Mouse (Mus musculus) midbrain, embryonic 10.5 days (tissue): ENCODE data around the gene Ptk6. TPM values are rescaled to one million over a fixed set of nuclear protein-coding genes. Genes with fewer than 3 reads are reported as not detected.

Experiments used
- DNase-seq: peaks from one replicate; pipeline ENCODE4 v3.0.0-alpha.2; 2017; ENCODE audit warnings: low spot score
- H3K27ac ChIP-seq: fragments of 300-500 bp; sonication (generic); replicated peaks from 2 replicates; pipeline ENCODE4 v1.5.1; 2016; ENCODE audit warnings: mild to moderate bottlenecking
- H3K27me3 ChIP-seq: fragments of 300-500 bp; sonication (generic); 2 replicates; pipeline ENCODE4 v1.6.1; 2016; ENCODE audit warnings: low read depth, mild to moderate bottlenecking; ENCODE audit not compliant: poor library complexity, severe bottlenecking
- H3K36me3 ChIP-seq: fragments of 300-500 bp; sonication (generic); 2 replicates; pipeline ENCODE4 v1.6.1; 2016; ENCODE audit warnings: mild to moderate bottlenecking, moderate library complexity
- H3K4me1 ChIP-seq: fragments of 300-500 bp; sonication (generic); 2 replicates; pipeline ENCODE4 v1.6.1; 2016
- H3K4me3 ChIP-seq: fragments of 300-500 bp; sonication (generic); 2 replicates; pipeline ENCODE4 v1.5.1; 2016; ENCODE audit warnings: mild to moderate bottlenecking, moderate library complexity
- H3K9me3 ChIP-seq: fragments of 300-500 bp; sonication (generic); replicated peaks from 2 replicates; pipeline ENCODE4 v1.6.1; 2016; ENCODE audit warnings: mild to moderate bottlenecking
- WGBS: fragments of 180-500 bp; shearing (Covaris S2); methylation state at CpG from one replicate; pipeline ENCODE4 v1.1.7; 2016; 5-methylcytosine and 5-hydroxymethylcytosine counted together
- polyA plus RNA-seq: library from polyadenylated mRNA; unstranded; fragments of >200 nt; fragmentation: Nextera tagmentation; extraction: Ambion mirVana; gene quantifications from 2 replicates; pipeline ENCODE4 v1.2.1, GENCODE M21; 2016

The Ptk6 gene
- polyA plus RNA-seq, 1 experiment from 2014 or later: not detected

GRCm38 (mm10) chr2:181186635-181187034, 16.0 kb downstream of the Ptk6 start:
- WGBS: under 1% methylated on average over 14 of the region's 14 CpGs
- DNase-seq: peak; percentile 89
- H3K27ac ChIP-seq: peak overlapping the region; percentile 98
- peak overlapping the region; percentile 75 for H3K4me3 ChIP-seq
- H3K36me3 ChIP-seq: peaks cover 18% of the 10 kb centered on the region
- no peaks in the 10 kb centered on the region for H3K9me3 ChIP-seq
- no peaks in the 10 kb centered on the region for H3K27me3 ChIP-seq
- peaks cover 20% of the 10 kb centered on the region for H3K4me1 ChIP-seq

- no peak for DNase-seq
- Histone ChIP-seq H3K36me3 (no peaks in the 10 kb centered on the region), H3K4me3 (no peak overlapping the region), H3K4me1 (peaks cover 5% of the 10 kb centered on the region; the same call in 1 of the 2 replicates), H3K27me3 (no peaks in the 10 kb centered on the region), H3K9me3 (no peaks in the 10 kb centered on the region), H3K27ac (no peak overlapping the region)
- 85% methylated on average over 6 of the region's 6 CpGs for WGBS
These were observed 21.7 kb downstream of the Ptk6 start for GRCm38 (mm10) chr2:181180898-181181297.

GRCm38 (mm10) chr2:181178471-181178870, 24.1 kb downstream of the Ptk6 start:
- Histone ChIP-seq H3K4me3 (no peak overlapping the region), H3K9me3 (no peaks in the 10 kb centered on the region), H3K27me3 (no peaks in the 10 kb centered on the region), H3K27ac (no peak overlapping the region), H3K36me3 (no peaks in the 10 kb centered on the region), H3K4me1 (peaks cover 5% of the 10 kb centered on the region; the same call in 1 of the 2 replicates)
- 87% methylated on average over 5 of the region's 5 CpGs for WGBS
- DNase-seq: no peak

GRCm38 (mm10) chr2:181178015-181178414, 24.6 kb downstream of the Ptk6 start:
- no peak for DNase-seq
- no peaks in the 10 kb centered on the region for H3K9me3 ChIP-seq
- H3K36me3 ChIP-seq: no peaks in the 10 kb centered on the region
- WGBS: 80% methylated on average over 3 of the region's 3 CpGs
- no peak overlapping the region for H3K27ac ChIP-seq
- H3K4me1 ChIP-seq: peaks cover 5% of the 10 kb centered on the region; the same call in 1 of the 2 replicates
- H3K4me3 ChIP-seq: no peak overlapping the region
- no peaks in the 10 kb centered on the region for H3K27me3 ChIP-seq

- WGBS: 87% methylated on average over 3 of the region's 3 CpGs
- no peak for DNase-seq
- peaks cover 3% of the 10 kb centered on the region; the same call in 1 of the 2 replicates for H3K4me1 ChIP-seq
- H3K27ac ChIP-seq: no peak overlapping the region
- H3K27me3 ChIP-seq: no peaks in the 10 kb centered on the region
- no peaks in the 10 kb centered on the region for H3K36me3 ChIP-seq
- no peak overlapping the region for H3K4me3 ChIP-seq
- H3K9me3 ChIP-seq: peaks cover 2% of the 10 kb centered on the region; the same call in 1 of the 2 replicates
These were observed 27.9 kb downstream of the Ptk6 start for GRCm38 (mm10) chr2:181174646-181175045.

- no peaks in the 10 kb centered on the region for H3K36me3 ChIP-seq
- 91% methylated on average over 5 of the region's 5 CpGs for WGBS
- no peak for DNase-seq
- H3K27me3 ChIP-seq: no peaks in the 10 kb centered on the region
- peaks cover 3% of the 10 kb centered on the region; the same call in 1 of the 2 replicates for H3K9me3 ChIP-seq
- no peaks in the 10 kb centered on the region for H3K4me1 ChIP-seq
- no peak overlapping the region for H3K4me3 ChIP-seq
- no peak overlapping the region for H3K27ac ChIP-seq
These were observed 36.1 kb downstream of the Ptk6 start for GRCm38 (mm10) chr2:181166469-181166868.

GRCm38 (mm10) chr2:181160821-181161220, 41.8 kb downstream of the Ptk6 start:
- Histone ChIP-seq H3K36me3 (no peaks in the 10 kb centered on the region), H3K27me3 (peaks cover 33% of the 10 kb centered on the region), H3K27ac (no peak overlapping the region), H3K4me3 (no peak overlapping the region), H3K9me3 (no peaks in the 10 kb centered on the region), H3K4me1 (peaks cover 27% of the 10 kb centered on the region)
- DNase-seq: no peak
- WGBS: 78% methylated on average over 4 of the region's 4 CpGs

GRCm38 (mm10) chr2:181159771-181160170, 42.8 kb downstream of the Ptk6 start:
- Histone ChIP-seq H3K4me1 (peaks cover 30% of the 10 kb centered on the region), H3K27ac (peak overlapping the region; percentile 15; the same call in 1 of the 2 replicates), H3K36me3 (no peaks in the 10 kb centered on the region), H3K4me3 (no peak overlapping the region), H3K9me3 (no peaks in the 10 kb centered on the region), H3K27me3 (peaks cover 44% of the 10 kb centered on the region)
- DNase-seq: peak; percentile 53
- 0% methylated on average over 2 of the region's 2 CpGs for WGBS

GRCm38 (mm10) chr2:181159091-181159514, 43.5 kb downstream of the Ptk6 start:
- WGBS: 62% methylated on average over 7 of the region's 7 CpGs
- H3K4me1 ChIP-seq: peaks cover 30% of the 10 kb centered on the region
- no peak for DNase-seq
- no peak overlapping the region for H3K4me3 ChIP-seq
- H3K9me3 ChIP-seq: no peaks in the 10 kb centered on the region
- peaks cover 51% of the 10 kb centered on the region for H3K27me3 ChIP-seq
- 0 out of 2 replicates have a peak overlapping the region, but pooled peaks have one; percentile 15 for H3K27ac ChIP-seq
- no peaks in the 10 kb centered on the region for H3K36me3 ChIP-seq

- Histone ChIP-seq H3K4me1 (peaks cover 30% of the 10 kb centered on the region), H3K27me3 (peaks cover 51% of the 10 kb centered on the region), H3K27ac (no peak overlapping the region), H3K4me3 (no peak overlapping the region), H3K36me3 (no peaks in the 10 kb centered on the region), H3K9me3 (no peaks in the 10 kb centered on the region)
- WGBS: 93% methylated on average over 2 of the region's 2 CpGs
- no peak for DNase-seq
These were observed 44.1 kb downstream of the Ptk6 start for GRCm38 (mm10) chr2:181158471-181158870.

- WGBS: 80% methylated on average over 6 of the region's 6 CpGs
- no peaks in the 10 kb centered on the region for H3K36me3 ChIP-seq
- no peak overlapping the region for H3K27ac ChIP-seq
- H3K4me3 ChIP-seq: no peak overlapping the region
- H3K27me3 ChIP-seq: peaks cover 55% of the 10 kb centered on the region
- H3K9me3 ChIP-seq: no peaks in the 10 kb centered on the region
- H3K4me1 ChIP-seq: peaks cover 30% of the 10 kb centered on the region
- DNase-seq: no peak
These were observed 44.8 kb downstream of the Ptk6 start for GRCm38 (mm10) chr2:181157716-181158302.

- no peak for DNase-seq
- Histone ChIP-seq H3K27me3 (peaks cover 61% of the 10 kb centered on the region), H3K27ac (no peak overlapping the region), H3K4me1 (peaks cover 30% of the 10 kb centered on the region), H3K9me3 (no peaks in the 10 kb centered on the region), H3K36me3 (no peaks in the 10 kb centered on the region), H3K4me3 (peak overlapping the region; percentile 55)
- WGBS: 82% methylated on average over 4 of the region's 4 CpGs
These were observed 45.4 kb downstream of the Ptk6 start for GRCm38 (mm10) chr2:181157180-181157579.

GRCm38 (mm10) chr2:181156248-181157121, 46.1 kb downstream of the Ptk6 start, which contains the start of gene Eef1a2:
Eef1a2 (minus strand) TSS chr2:181157014.
- no peaks in the 10 kb centered on the region for H3K36me3 ChIP-seq
- peak within 1 kb of the TSS; percentile 63 for H3K27ac ChIP-seq
- H3K9me3 ChIP-seq: no peaks in the 10 kb centered on the region
- H3K4me1 ChIP-seq: peaks cover 30% of the 10 kb centered on the region
- H3K27me3 ChIP-seq: peaks cover 61% of the 10 kb centered on the region
- peak; percentile 25 for DNase-seq
- 3% methylated on average over 55 of the region's 55 CpGs for WGBS
- peak within 1 kb of the TSS; percentile 55 for H3K4me3 ChIP-seq
